Mouse (Mus musculus) cerebellum, postnatal 4 days (tissue): ENCODE data around the gene Ech1.

Experiments used
- DNase-seq, 2 experiments: peaks; one replicate each; pipeline ENCODE4 v3.0.0; 2022; ENCODE audit warnings: low spot score in 2 of 2, mixed read lengths in 1 of 2

The Ech1 gene

GRCm38 (mm10) chr7:28824941-28825685 lies at the start of gene Ech1:
Gene Ech1 (plus strand): TSS chr7:28825217.
- DNase-seq = peak; percentile 83 to 88

GRCm38 (mm10) chr7:28778825-28779224 lies 46.2 kb upstream of the Ech1 start:
- no peak for DNase-seq

GRCm38 (mm10) chr7:28780067-28780658 lies 44.9 kb upstream of the Ech1 start:
- DNase-seq = peak; percentile 79 to 93

- DNase-seq = no peak
Observed at GRCm38 (mm10) chr7:28780857-28781256, 44.2 kb upstream of the Ech1 start.

GRCm38 (mm10) chr7:28781261-28781663 lies 43.8 kb upstream of the Ech1 start:
- DNase-seq = no peak

- no peak for DNase-seq
Observed at GRCm38 (mm10) chr7:28785161-28785560, 39.9 kb upstream of the Ech1 start.

- no peak for DNase-seq
Observed at GRCm38 (mm10) chr7:28787884-28788283, 37.1 kb upstream of the Ech1 start.

GRCm38 (mm10) chr7:28788307-28789195 lies 36.5 kb upstream of the Ech1 start, which contains the start of gene Rinl:
Gene Rinl (plus strand): TSS chr7:28788969.
- no peak for DNase-seq

- DNase-seq = no peak
Observed at GRCm38 (mm10) chr7:28789235-28789634, 35.8 kb upstream of the Ech1 start.

- DNase-seq = no peak
Observed at GRCm38 (mm10) chr7:28790066-28790806, 34.8 kb upstream of the Ech1 start.

GRCm38 (mm10) chr7:28791706-28792105 lies 33.3 kb upstream of the Ech1 start:
- no peak for DNase-seq

- no peak for DNase-seq
Observed at GRCm38 (mm10) chr7:28792391-28793185, 32.4 kb upstream of the Ech1 start.

GRCm38 (mm10) chr7:28793834-28794233 lies 31.2 kb upstream of the Ech1 start:
- DNase-seq = no peak

- no peak for DNase-seq
Observed at GRCm38 (mm10) chr7:28794496-28794895, 30.5 kb upstream of the Ech1 start.

GRCm38 (mm10) chr7:28795832-28796231 lies 29.2 kb upstream of the Ech1 start:
- DNase-seq = no peak

GRCm38 (mm10) chr7:28796562-28796975 lies 28.4 kb upstream of the Ech1 start:
- peak; percentile 60 to 81 for DNase-seq

GRCm38 (mm10) chr7:28799994-28800393 lies 25.0 kb upstream of the Ech1 start:
- no peak for DNase-seq

- DNase-seq = no peak
Observed at GRCm38 (mm10) chr7:28801451-28801850, 23.6 kb upstream of the Ech1 start.

GRCm38 (mm10) chr7:28801901-28802670 lies 22.9 kb upstream of the Ech1 start:
- no peak for DNase-seq
